Mouse (Mus musculus): ENCODE measurements around the gene Impg1. TPM values are rescaled to one million over a fixed set of nuclear protein-coding genes. Genes with fewer than 3 reads are reported as not detected.

Gene Impg1
- polyA plus RNA-seq, 1 experiment: not detected

- WGBS: 83% methylated on average over 8 of the region's 8 CpGs
- H3K4me1 ChIP-seq (ENCODE audit: control insufficient read depth, insufficient read depth, low read length): peaks cover 2% of the 10 kb centered on the region; the same call in 1 of the 2 replicates
- no peak overlapping the region for H3K27ac ChIP-seq (ENCODE audit: control insufficient read depth, insufficient read depth, low read depth, low read length, poor library complexity)
- no peak overlapping the region for H3K4me3 ChIP-seq (replicated peaks; ENCODE audit: control insufficient read depth, low read depth, low read length)
- TF ChIP-seq POLR2A (IDR thresholded peaks at IDR 0.05; ENCODE audit: borderline replicate concordance, control insufficient read depth, low read depth, low read length) (no peak), CTCF (IDR thresholded peaks at IDR 0.05; ENCODE audit: control insufficient read depth, insufficient read depth, low read length) (no peak)
Observed at GRCm38 (mm10) chr9:80269596-80269995, 195.7 kb downstream of the Impg1 start.

- H3K27ac ChIP-seq (ENCODE audit: control insufficient read depth, insufficient read depth, low read depth, low read length, poor library complexity): no peak overlapping the region
- no peak overlapping the region for H3K4me3 ChIP-seq (replicated peaks; ENCODE audit: control insufficient read depth, low read depth, low read length)
- 4% methylated on average over 7 of the region's 7 CpGs for WGBS
- TF ChIP-seq POLR2A (IDR thresholded peaks at IDR 0.05; ENCODE audit: borderline replicate concordance, control insufficient read depth, low read depth, low read length) (no peak), CTCF (IDR thresholded peaks at IDR 0.05; ENCODE audit: control insufficient read depth, insufficient read depth, low read length) (no peak)
- peaks cover 3% of the 10 kb centered on the region for H3K4me1 ChIP-seq (ENCODE audit: control insufficient read depth, insufficient read depth, low read length)
Observed at GRCm38 (mm10) chr9:80266507-80266906, 198.8 kb downstream of the Impg1 start.

GRCm38 (mm10) chr9:80266086-80266485, 199.2 kb downstream of the Impg1 start:
- TF ChIP-seq POLR2A (IDR thresholded peaks at IDR 0.05; ENCODE audit: borderline replicate concordance, control insufficient read depth, low read depth, low read length): no peak
- no peak for TF ChIP-seq CTCF (IDR thresholded peaks at IDR 0.05; ENCODE audit: control insufficient read depth, insufficient read depth, low read length)
- H3K4me1 ChIP-seq (ENCODE audit: control insufficient read depth, insufficient read depth, low read length): peaks cover 3% of the 10 kb centered on the region
- H3K4me3 ChIP-seq (replicated peaks; ENCODE audit: control insufficient read depth, low read depth, low read length): no peak overlapping the region
- H3K27ac ChIP-seq (ENCODE audit: control insufficient read depth, insufficient read depth, low read depth, low read length, poor library complexity): no peak overlapping the region
- 24% methylated on average over 7 of the region's 7 CpGs for WGBS

Data from bone marrow, adult 2 months (tissue).